Mouse (Mus musculus) ES-Bruce4 (cell line): ENCODE measurements around the gene Ppp1r3g.

Experiments
- CTCF ChIP-seq: IDR thresholded peaks from one replicate; pipeline ENCODE4 v1.8.1; 2011; ENCODE audit warnings: low read depth, low read length
- POLR2A ChIP-seq: IDR thresholded peaks from one replicate; pipeline ENCODE4 v1.8.1; 2011; ENCODE audit warnings: low read length; ENCODE audit not compliant: insufficient read depth

- TF ChIP-seq POLR2A (no peak), CTCF (no peak)
These were observed 51.3 kb downstream of the Ppp1r3g start for GRCm38 (mm10) chr13:36009981-36010380.
